Mouse (Mus musculus) lung, embryonic 15.5 days (tissue): Measurements from ENCODE around the gene Rora. TPM values are rescaled to one million over a fixed set of nuclear protein-coding genes. Genes with fewer than 3 reads are reported as not detected.

Experiments used
- ATAC-seq: fragments of 200-750 bp; cut with Nextera tagmentation; 2 replicates; pipeline ENCODE4 v1.8.0; 2017; ENCODE audit warnings: moderate number of reproducible peaks, borderline replicate concordance; ENCODE audit not compliant: low FRiP score, low TSS enrichment; ENCODE audit errors: extremely low read depth
- H3K27ac ChIP-seq: fragments of 300-500 bp; sonication (generic); 2 replicates; pipeline ENCODE4 v1.5.1; 2015; ENCODE audit warnings: moderate library complexity, mild to moderate bottlenecking, inconsistent platforms
- H3K27me3 ChIP-seq: fragments of 300-500 bp; sonication (generic); 2 replicates; pipeline ENCODE4 v1.6.1; 2015; ENCODE audit warnings: inconsistent platforms
- H3K36me3 ChIP-seq: fragments of 300-500 bp; sonication (generic); 2 replicates; pipeline ENCODE4 v1.6.1; 2015; ENCODE audit warnings: inconsistent platforms
- H3K4me1 ChIP-seq: fragments of 300-500 bp; sonication (generic); 2 replicates; pipeline ENCODE4 v1.6.1; 2015; ENCODE audit warnings: inconsistent platforms
- H3K4me2 ChIP-seq: fragments of 300-500 bp; sonication (generic); 2 replicates; pipeline ENCODE4 v1.6.1; 2015; ENCODE audit warnings: inconsistent platforms, mild to moderate bottlenecking, moderate library complexity
- H3K4me3 ChIP-seq: fragments of 300-500 bp; sonication (generic); 2 replicates; pipeline ENCODE4 v1.5.1; 2015; ENCODE audit warnings: mild to moderate bottlenecking, inconsistent platforms
- H3K9ac ChIP-seq: fragments of 300-500 bp; sonication (generic); 2 replicates; pipeline ENCODE4 v1.6.1; 2015; ENCODE audit warnings: inconsistent platforms
- H3K9me3 ChIP-seq: fragments of 300-500 bp; sonication (generic); 2 replicates; pipeline ENCODE4 v1.6.1; 2016; ENCODE audit warnings: inconsistent platforms
- WGBS: fragments of 180-500 bp; shearing (Covaris S2); methylation state at CpG from one replicate; pipeline ENCODE4 v1.1.7; 2015; 5-methylcytosine and 5-hydroxymethylcytosine counted together
- polyA plus RNA-seq: library from polyadenylated mRNA; unstranded; fragments of >200 nt; fragmentation: Nextera tagmentation; extraction: Ambion mirVana; gene quantifications from 2 replicates; pipeline ENCODE4 v1.2.1, GENCODE M21; 2015

Gene Rora
- polyA plus RNA-seq, 1 experiment from 2014 or later: 6.9 TPM

DNA sequence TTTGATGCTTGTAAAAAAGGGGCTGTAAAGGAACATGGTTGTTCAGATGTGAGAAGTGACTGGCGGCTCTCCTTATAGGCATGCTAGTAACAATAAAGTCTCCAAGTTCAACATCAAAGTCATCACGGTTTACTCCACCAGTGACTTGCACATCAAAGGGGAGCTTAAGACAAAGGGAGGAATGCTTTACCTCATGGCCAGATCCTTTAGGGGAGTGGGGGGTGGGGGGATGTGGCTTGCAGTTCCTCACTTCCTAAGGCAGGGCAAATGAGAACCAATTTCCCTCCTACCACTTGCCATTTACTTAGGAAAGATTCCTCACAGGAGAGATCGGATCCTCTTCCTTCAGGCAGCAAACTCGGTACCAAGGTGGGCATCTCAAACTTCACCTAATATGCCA, 648.4 kb downstream of the Rora start:
- H3K9ac ChIP-seq: no peak overlapping the region
- peak overlapping the region; percentile 37 for H3K4me2 ChIP-seq
- WGBS: 28% methylated on average over 4 of the region's 4 CpGs
- H3K9me3 ChIP-seq: no peaks in the 10 kb centered on the region
- peak overlapping the region; percentile 66 for H3K27ac ChIP-seq
- peak; percentile 17; the same call in 1 of the 2 replicates for ATAC-seq
- no peaks in the 10 kb centered on the region for H3K36me3 ChIP-seq
- H3K27me3 ChIP-seq: no peaks in the 10 kb centered on the region
- peak overlapping the region; percentile 11 for H3K4me3 ChIP-seq
- peaks cover 28% of the 10 kb centered on the region for H3K4me1 ChIP-seq

DNA sequence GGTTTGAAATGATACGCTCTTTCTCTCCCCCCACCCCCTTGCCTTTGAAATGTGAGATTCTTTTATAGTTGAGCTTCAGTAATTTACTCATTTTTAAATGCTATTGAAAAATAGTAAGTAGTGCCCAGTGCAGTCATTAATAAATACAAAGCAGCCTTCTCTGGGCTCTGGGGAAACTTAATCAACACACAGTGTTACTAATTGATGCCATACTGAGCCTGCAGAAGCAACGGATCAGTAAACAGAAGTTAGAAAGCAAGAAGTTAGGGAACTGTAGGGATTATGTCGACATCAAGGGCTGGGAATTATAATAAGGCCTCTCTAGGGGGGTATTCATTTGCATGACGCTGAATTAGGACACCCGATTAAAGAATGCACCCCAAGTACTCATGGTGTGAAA, 649.3 kb downstream of the Rora start:
- Histone ChIP-seq H3K4me2 (no peak overlapping the region), H3K27me3 (no peaks in the 10 kb centered on the region), H3K4me1 (peaks cover 29% of the 10 kb centered on the region), H3K27ac (no peak overlapping the region), H3K4me3 (no peak overlapping the region), H3K9ac (no peak overlapping the region), H3K36me3 (no peaks in the 10 kb centered on the region), H3K9me3 (no peaks in the 10 kb centered on the region)
- no peak for ATAC-seq
- 39% methylated on average over 5 of the region's 5 CpGs for WGBS

DNA sequence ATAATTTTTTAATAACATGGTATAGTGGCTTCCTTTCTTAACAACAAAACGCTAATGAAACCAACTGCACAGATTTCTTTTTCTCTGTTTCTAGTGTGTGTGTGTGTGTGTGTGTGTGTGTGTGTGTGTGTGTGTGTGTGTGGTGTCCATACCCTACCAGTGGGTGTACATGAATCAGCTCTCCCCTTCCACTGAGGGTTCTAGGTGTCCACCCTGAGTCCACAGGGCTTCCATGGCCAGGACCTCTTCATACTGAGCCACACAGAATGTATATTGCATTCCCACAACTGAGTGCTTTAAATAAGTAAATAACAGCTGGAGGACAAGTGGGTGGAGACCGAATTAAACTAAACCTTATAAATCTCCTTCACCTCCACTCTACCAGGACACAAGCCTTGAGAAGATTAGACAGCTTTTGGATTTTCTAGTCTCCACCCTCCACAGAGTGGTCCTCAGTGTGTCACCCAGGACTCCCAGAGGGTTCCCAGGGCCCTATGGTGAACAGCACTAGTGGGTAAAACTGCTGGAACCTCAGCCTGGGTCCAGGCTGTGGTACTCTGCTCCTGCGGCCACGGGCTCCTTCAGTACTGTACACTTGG, 649.9 kb downstream of the Rora start:
- H3K4me3 ChIP-seq: no peak overlapping the region
- H3K4me1 ChIP-seq: peaks cover 29% of the 10 kb centered on the region
- 78% methylated on average over 4 of the region's 4 CpGs for WGBS
- no peak overlapping the region for H3K4me2 ChIP-seq
- H3K27me3 ChIP-seq: no peaks in the 10 kb centered on the region
- no peak for ATAC-seq
- no peak overlapping the region for H3K27ac ChIP-seq
- no peaks in the 10 kb centered on the region for H3K9me3 ChIP-seq
- no peaks in the 10 kb centered on the region for H3K36me3 ChIP-seq
- no peak overlapping the region for H3K9ac ChIP-seq

DNA sequence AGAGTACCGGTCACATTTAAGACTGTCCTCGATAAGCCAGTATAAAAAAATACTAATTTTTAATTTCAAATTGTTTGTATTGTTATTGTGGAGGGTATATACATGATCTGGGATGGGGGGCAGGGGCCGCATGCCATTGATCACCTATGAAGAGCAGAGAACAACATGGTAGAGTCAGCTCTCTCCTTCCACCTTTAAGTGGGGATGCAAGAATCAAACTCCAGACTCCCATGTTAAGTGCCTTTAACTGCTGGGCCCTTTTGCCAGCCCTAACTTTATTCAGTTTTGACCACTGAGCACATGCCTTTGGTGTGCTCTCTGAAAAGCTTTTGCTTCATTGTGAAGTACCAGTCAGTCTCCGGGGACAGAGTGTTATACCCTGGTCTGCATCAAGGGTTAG, 650.4 kb downstream of the Rora start:
- 95% methylated on average over 4 of the region's 4 CpGs for WGBS

DNA sequence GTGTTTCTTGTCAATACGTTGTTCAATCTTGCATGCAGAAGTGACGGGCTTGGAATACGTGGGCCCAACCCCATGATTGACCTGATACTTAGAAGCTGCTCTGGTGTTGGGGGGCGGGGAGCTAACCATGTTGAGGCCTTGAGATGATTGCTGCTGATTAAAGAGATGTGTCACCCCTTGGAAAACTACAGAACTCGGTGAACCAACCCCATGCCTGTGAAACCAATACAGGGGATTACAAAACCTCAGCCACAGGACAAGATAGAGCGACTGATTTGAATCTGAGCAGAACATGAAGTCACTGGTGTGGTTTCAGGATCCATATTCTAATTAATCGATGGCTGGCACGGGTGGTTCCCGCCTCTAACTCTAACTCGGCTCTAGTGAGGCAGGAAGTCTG, 650.9 kb downstream of the Rora start:
- H3K36me3 ChIP-seq: no peaks in the 10 kb centered on the region
- H3K9me3 ChIP-seq: no peaks in the 10 kb centered on the region
- no peak overlapping the region for H3K4me2 ChIP-seq
- peaks cover 24% of the 10 kb centered on the region for H3K4me1 ChIP-seq
- H3K9ac ChIP-seq: no peak overlapping the region
- ATAC-seq: no peak
- H3K27me3 ChIP-seq: no peaks in the 10 kb centered on the region
- H3K27ac ChIP-seq: no peak overlapping the region
- WGBS: 66% methylated on average over 10 of the region's 10 CpGs
- H3K4me3 ChIP-seq: no peak overlapping the region

More for the DNA sequence above, 650.4 kb downstream of the Rora start:
- ATAC-seq: no peak
- H3K4me2 ChIP-seq: no peak overlapping the region
- no peak overlapping the region for H3K9ac ChIP-seq
- H3K27ac ChIP-seq: no peak overlapping the region
- no peaks in the 10 kb centered on the region for H3K27me3 ChIP-seq
- H3K4me3 ChIP-seq: no peak overlapping the region
- no peaks in the 10 kb centered on the region for H3K36me3 ChIP-seq
- H3K4me1 ChIP-seq: peaks cover 26% of the 10 kb centered on the region
- H3K9me3 ChIP-seq: no peaks in the 10 kb centered on the region

DNA sequence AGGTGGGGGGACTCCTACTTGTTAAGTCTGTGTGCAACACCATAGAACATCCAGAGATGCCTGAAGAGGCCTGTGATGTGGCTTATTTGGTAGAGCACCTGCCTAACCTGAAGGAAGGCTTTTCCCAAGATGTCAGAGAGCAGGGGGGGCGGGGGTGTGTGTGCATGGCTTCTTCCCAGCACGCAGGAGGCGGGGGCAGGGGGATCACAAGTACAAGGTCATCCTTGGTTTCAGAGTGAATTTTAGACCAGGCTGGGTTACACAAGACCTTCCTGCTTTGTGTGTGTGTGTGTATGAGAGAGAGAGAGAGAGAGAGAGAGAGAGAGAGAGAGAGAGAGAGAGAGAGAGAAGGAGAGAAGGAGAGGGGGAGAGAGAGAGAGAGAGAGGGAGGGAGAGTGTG, 651.4 kb downstream of the Rora start:
- no peak overlapping the region for H3K9ac ChIP-seq
- peaks cover 24% of the 10 kb centered on the region for H3K4me1 ChIP-seq
- no peak overlapping the region for H3K4me3 ChIP-seq
- WGBS: 46% methylated on average over 3 of the region's 3 CpGs
- no peaks in the 10 kb centered on the region for H3K27me3 ChIP-seq
- no peak for ATAC-seq
- H3K27ac ChIP-seq: no peak overlapping the region
- H3K9me3 ChIP-seq: no peaks in the 10 kb centered on the region
- H3K36me3 ChIP-seq: no peaks in the 10 kb centered on the region
- H3K4me2 ChIP-seq: no peak overlapping the region

DNA sequence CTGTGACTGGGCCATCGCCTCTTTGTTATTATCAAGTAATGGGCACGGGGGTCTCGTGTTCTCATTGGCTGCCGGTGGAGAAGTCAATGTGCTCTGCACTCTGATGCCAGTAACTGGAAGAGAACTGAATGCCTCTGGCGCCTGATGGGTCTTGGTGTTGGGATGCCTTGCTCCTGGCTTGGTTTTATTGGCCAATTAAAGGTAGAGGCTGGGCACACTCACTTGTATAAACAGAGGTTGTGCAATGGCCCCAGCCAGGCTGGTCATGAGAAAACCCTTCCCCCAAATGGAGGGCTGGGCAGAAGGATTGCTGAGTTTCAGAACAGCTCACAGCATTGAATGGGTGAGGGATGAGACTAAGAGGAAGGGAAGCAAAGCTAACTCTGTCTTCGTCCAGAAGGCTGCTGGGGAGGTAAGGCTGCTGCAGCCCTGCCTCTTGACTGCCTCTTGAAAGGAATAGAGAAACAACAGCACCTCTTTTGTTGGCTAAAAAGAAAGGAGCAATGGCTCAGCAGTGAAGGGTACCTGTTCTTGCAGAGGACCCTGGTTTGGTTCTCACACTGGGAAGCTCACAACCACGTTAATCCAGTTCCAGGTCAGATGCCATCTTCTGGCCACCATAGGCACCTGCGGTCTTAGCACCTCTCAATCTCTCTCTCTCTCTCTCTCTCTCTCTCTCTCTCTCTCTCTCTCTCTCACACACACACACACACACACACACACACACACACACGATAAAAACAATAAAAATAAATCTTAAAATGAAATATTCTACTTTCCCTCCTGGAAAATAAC, 653.3 kb downstream of the Rora start:
- 81% methylated on average over 9 of the region's 9 CpGs for WGBS
- ATAC-seq: no peak
- H3K27me3 ChIP-seq: no peaks in the 10 kb centered on the region

DNA sequence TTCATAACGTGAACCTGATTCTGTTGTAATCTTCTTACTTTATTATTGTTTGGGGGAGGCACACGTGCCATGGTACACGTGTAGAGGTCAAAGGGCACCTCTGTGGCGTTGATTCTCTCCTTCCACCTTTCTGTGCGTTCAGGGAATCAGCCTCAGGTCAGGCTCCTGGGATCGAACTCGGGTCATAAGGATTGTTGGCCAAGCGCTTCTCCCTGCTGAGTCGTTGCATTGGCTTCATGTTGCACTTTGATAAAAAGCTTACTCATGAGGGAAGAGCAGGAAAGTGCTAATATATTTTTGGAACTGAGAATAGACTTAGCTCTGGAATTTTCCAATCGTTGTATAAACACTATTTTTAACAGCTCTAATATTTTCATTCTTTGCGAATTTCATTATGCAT, 654.4 kb downstream of the Rora start:
- 76% methylated on average over 11 of the region's 11 CpGs for WGBS
- 0 out of 2 replicates have a peak, but pooled peaks cover 5% of the 10 kb centered on the region for H3K4me1 ChIP-seq
- no peak overlapping the region for H3K4me3 ChIP-seq
- no peaks in the 10 kb centered on the region for H3K36me3 ChIP-seq
- H3K9ac ChIP-seq: no peak overlapping the region
- H3K4me2 ChIP-seq: no peak overlapping the region
- no peaks in the 10 kb centered on the region for H3K9me3 ChIP-seq
- ATAC-seq: no peak
- no peaks in the 10 kb centered on the region for H3K27me3 ChIP-seq
- no peak overlapping the region for H3K27ac ChIP-seq

More for the DNA sequence above, 653.3 kb downstream of the Rora start:
- H3K9ac ChIP-seq: no peak overlapping the region
- H3K36me3 ChIP-seq: no peaks in the 10 kb centered on the region
- H3K4me1 ChIP-seq: peaks cover 13% of the 10 kb centered on the region
- no peak overlapping the region for H3K27ac ChIP-seq
- no peak overlapping the region for H3K4me2 ChIP-seq
- no peak overlapping the region for H3K4me3 ChIP-seq
- H3K9me3 ChIP-seq: no peaks in the 10 kb centered on the region

DNA sequence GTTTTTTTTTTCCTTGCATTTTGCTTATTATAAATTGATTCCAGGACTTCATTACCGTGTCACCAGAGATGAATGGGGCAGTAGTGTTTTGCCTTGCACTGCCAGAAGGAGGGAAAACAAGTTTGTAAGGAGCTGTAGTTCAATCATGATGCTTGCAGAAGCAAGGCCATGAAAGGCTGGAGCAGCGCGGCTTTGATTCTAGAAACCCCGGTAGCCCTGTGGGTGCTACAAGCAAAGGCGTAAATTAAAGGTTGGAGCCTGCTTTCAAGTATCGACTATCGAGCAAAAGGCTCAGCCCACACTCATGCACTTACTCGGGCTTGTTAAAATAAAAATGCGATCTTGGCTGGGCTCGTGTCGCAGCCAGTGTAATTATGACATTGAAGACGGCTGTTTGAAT, 656.9 kb downstream of the Rora start:
- no peaks in the 10 kb centered on the region for H3K27me3 ChIP-seq
- 32% methylated on average over 12 of the region's 12 CpGs for WGBS
- H3K9me3 ChIP-seq: no peaks in the 10 kb centered on the region
- H3K27ac ChIP-seq: no peak overlapping the region
- H3K4me1 ChIP-seq: 0 out of 2 replicates have a peak, but pooled peaks cover 5% of the 10 kb centered on the region
- H3K9ac ChIP-seq: no peak overlapping the region
- no peak overlapping the region for H3K4me2 ChIP-seq
- no peak overlapping the region for H3K4me3 ChIP-seq
- ATAC-seq: no peak
- no peaks in the 10 kb centered on the region for H3K36me3 ChIP-seq

DNA sequence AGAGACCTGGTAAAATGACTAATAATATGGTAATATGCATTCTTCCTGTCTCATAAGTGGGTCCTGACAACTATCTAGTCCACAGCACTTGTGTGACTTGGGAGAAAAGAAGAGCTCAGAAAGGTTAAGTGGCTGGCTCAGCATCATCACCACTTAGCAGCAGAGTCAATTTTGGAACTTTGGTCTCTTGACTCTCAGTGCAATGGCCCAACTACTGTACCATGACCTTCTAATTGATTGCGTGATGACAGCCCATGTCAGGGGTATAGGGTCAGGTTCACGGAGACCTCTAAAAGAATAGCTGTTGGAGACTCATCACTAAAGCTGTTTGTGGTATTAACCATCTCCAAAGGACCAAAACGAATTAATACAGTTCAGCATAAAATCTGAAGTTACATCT, 659.7 kb downstream of the Rora start:
- Histone ChIP-seq H3K9ac (no peak overlapping the region), H3K9me3 (no peaks in the 10 kb centered on the region), H3K27me3 (no peaks in the 10 kb centered on the region), H3K4me1 (0 out of 2 replicates have a peak, but pooled peaks cover 3% of the 10 kb centered on the region), H3K36me3 (no peaks in the 10 kb centered on the region), H3K27ac (no peak overlapping the region), H3K4me2 (no peak overlapping the region), H3K4me3 (no peak overlapping the region)
- 68% methylated on average over 3 of the region's 3 CpGs for WGBS
- ATAC-seq: no peak

DNA sequence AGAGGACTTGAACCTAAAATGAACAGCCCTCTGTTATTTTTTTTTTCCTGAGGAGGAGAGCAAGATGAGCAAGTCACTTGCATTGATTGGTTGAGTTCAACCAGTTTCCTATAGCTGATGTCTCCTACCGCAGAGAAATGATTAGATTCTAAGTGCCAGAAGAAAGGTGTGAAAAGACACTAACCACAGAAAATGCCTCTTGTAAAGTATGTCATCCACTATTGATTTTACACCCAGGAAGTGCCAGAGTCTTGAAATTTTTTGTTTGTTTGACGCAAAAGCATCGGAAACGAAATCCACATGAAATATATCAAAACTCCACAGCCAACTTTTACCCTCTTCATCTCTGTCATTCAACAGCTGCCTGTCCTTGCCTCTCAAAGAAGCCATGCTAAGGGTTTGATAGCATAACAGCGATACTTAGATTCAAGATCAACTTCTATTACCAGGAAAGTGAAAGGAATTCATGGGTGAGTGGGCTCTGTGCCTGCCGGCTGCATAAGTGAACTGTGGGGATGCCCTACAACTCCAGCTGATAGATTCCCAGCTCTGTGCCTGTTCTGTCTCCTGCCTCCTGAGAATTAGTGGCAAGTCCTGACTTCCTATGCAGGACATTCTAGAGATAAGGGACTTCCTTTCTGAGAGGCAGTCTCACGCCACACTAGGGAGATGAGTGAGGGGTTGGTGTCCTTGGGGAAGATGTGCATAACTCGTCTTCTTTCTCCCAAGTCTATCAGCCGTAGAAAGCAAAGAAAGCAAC, 661.0 kb downstream of the Rora start:
- ATAC-seq: no peak
- H3K36me3 ChIP-seq: no peaks in the 10 kb centered on the region
- H3K9ac ChIP-seq: no peak overlapping the region
- H3K4me1 ChIP-seq: 0 out of 2 replicates have a peak, but pooled peaks cover 3% of the 10 kb centered on the region
- WGBS: 66% methylated on average over 9 of the region's 9 CpGs
- no peaks in the 10 kb centered on the region for H3K27me3 ChIP-seq
- H3K27ac ChIP-seq: no peak overlapping the region
- H3K9me3 ChIP-seq: no peaks in the 10 kb centered on the region
- no peak overlapping the region for H3K4me2 ChIP-seq
- H3K4me3 ChIP-seq: no peak overlapping the region
